Mouse (Mus musculus) intestine, embryonic 16.5 days (tissue): ENCODE results near the gene Odf3l2. TPM values are rescaled to one million over a fixed set of nuclear protein-coding genes. Genes with fewer than 3 reads are reported as not detected.

Experiments used
- ATAC-seq: fragments of 200-750 bp; cut with Nextera tagmentation; 2 replicates; pipeline ENCODE4 v1.8.0; 2017; ENCODE audit warnings: moderate TSS enrichment, moderate library complexity
- H3K27ac ChIP-seq: fragments of 300-500 bp; sonication (generic); 2 replicates; pipeline ENCODE4 v1.5.1; 2014; ENCODE audit warnings: mild to moderate bottlenecking, low read length
- H3K27me3 ChIP-seq: fragments of 300-500 bp; sonication (generic); replicated peaks from 2 replicates; pipeline ENCODE4 v1.6.1; 2014; ENCODE audit warnings: low read length, control low read depth, mixed read lengths; ENCODE audit not compliant: control insufficient read depth, insufficient read depth
- H3K36me3 ChIP-seq: fragments of 300-500 bp; sonication (generic); 2 replicates; pipeline ENCODE4 v1.6.1; 2014; ENCODE audit warnings: low read length, control low read depth; ENCODE audit not compliant: control insufficient read depth, insufficient read depth
- H3K4me1 ChIP-seq: fragments of 300-500 bp; sonication (generic); 2 replicates; pipeline ENCODE4 v1.6.1; 2014; ENCODE audit warnings: low read length, control low read depth, mixed read lengths; ENCODE audit not compliant: control insufficient read depth, insufficient read depth
- H3K4me2 ChIP-seq: fragments of 300-500 bp; sonication (generic); 2 replicates; pipeline ENCODE4 v1.6.1; 2014; ENCODE audit warnings: low read depth, low read length, control low read depth
- H3K4me3 ChIP-seq: fragments of 300-500 bp; sonication (generic); 2 replicates; pipeline ENCODE4 v1.5.1; 2014; ENCODE audit warnings: mild to moderate bottlenecking, low read length
- H3K9ac ChIP-seq: fragments of 300-500 bp; sonication (generic); 2 replicates; pipeline ENCODE4 v1.6.1; 2014; ENCODE audit warnings: low read depth, low read length
- H3K9me3 ChIP-seq: fragments of 300-500 bp; sonication (generic); 2 replicates; pipeline ENCODE4 v1.6.1; 2016; ENCODE audit warnings: low read length, control low read depth; ENCODE audit not compliant: control insufficient read depth
- WGBS: fragments of 180-500 bp; shearing (Covaris S2); extraction: QIAGEN DNeasy Blood & Tissue Kit; methylation state at CpG from one replicate; pipeline ENCODE4 v1.1.7; 2014; 5-methylcytosine and 5-hydroxymethylcytosine counted together
- polyA plus RNA-seq: library from polyadenylated mRNA; unstranded; fragments of >200 nt; fragmentation: Nextera tagmentation; extraction: Ambion mirVana; gene quantifications from 2 replicates; pipeline ENCODE4 v1.2.1, GENCODE M21; 2015

Gene Odf3l2
- polyA plus RNA-seq, 1 experiment from 2014 or later: not detected

DNA sequence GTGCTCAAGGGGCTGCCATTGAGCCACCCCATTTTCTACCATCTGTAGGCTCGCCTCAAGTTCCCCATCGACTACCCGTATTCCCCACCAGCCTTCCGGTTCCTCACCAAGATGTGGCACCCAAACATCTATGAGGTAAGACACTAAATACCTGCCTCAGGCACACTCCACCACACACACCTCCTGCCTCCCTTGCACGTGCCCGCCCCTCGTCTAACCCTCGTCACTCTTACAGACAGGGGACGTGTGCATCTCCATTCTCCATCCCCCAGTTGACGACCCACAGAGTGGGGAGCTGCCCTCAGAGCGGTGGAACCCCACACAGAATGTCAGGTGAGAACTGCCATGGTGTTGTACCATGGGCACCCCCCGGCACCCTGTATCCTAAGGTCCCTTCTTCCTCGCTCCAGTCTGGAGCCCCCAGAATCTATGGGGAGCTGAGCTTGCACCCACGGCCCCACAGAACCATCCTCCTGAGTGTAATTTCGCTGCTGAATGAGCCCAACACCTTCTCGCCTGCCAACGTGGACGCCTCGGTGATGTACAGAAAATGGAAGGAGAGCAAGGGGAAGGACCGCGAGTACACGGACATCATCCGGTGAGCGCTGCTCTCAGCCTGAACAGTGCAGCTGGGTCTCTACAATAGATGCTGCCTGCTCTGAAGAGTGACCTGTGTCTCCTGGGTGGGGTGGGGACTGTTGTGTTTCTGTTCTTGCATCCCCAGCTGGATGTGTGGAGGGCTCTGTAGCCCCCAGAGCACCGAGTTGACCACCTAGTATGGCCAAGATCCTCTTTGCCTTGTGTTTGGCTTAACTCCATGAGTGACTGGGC, 39.4 kb upstream of the Odf3l2 start:
- H3K9me3 ChIP-seq: no peaks in the 10 kb centered on the region
- H3K4me3 ChIP-seq: no peak overlapping the region
- H3K36me3 ChIP-seq: peaks cover 35% of the 10 kb centered on the region
- H3K27ac ChIP-seq: no peak overlapping the region
- 94% methylated on average over 25 of the region's 25 CpGs for WGBS
- H3K4me2 ChIP-seq: no peak overlapping the region
- ATAC-seq: no peak
- H3K9ac ChIP-seq: no peak overlapping the region
- H3K27me3 ChIP-seq: no peaks in the 10 kb centered on the region
- H3K4me1 ChIP-seq: peaks cover 24% of the 10 kb centered on the region

DNA sequence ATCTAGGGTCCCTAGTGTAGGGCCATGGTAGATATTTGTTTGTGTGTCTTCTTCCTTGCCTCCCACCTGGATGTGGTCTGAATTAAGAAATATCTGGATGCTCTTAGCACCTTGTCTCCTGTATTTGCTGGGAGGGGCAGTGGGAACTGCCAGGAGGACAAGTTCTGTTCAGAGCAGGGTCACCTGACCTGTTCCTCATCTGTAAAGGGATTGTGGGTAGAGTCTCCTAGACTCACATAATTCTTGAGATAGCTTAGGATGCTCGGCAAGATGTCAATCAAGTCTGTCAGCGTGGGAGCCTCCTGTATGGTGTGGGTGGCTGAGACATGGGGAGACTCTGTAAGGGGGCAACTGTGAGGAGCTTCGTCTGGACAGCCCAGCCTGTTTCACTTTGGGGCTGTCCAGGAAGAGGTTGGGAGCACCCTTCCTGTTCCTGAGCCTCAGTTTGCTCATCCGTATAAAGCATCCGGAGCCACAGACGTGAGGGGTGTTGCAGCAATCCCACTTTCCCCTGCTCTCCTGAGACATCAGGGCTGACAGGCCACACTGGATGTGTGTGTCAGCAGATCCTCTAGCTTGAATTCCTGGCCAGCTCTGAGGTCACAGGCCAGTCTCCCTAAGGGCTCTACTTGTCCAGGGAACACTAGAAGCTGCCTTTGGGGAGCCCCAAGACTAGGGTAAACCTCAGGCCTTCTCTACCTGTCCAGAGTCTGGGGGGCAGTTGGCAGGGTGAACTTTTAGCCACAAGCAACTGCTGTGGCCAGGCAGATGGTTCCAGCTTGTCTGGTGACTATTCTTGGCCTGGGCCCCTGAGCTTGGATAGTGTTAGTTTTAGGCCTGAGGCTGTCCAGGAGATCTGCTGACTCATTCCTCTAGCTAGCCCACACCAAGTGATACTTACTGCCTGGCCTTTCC, 38.4 kb upstream of the Odf3l2 start:
- Histone ChIP-seq H3K4me1 (peaks cover 24% of the 10 kb centered on the region), H3K9me3 (no peaks in the 10 kb centered on the region), H3K4me3 (peak overlapping the region; percentile 88), H3K4me2 (peak overlapping the region; percentile 70), H3K27me3 (no peaks in the 10 kb centered on the region), H3K36me3 (peaks cover 34% of the 10 kb centered on the region), H3K9ac (peak overlapping the region; percentile 87), H3K27ac (0 out of 2 replicates have a peak overlapping the region, but pooled peaks have one; percentile 51)
- no peak for ATAC-seq
- 79% methylated on average over 6 of the region's 6 CpGs for WGBS

DNA sequence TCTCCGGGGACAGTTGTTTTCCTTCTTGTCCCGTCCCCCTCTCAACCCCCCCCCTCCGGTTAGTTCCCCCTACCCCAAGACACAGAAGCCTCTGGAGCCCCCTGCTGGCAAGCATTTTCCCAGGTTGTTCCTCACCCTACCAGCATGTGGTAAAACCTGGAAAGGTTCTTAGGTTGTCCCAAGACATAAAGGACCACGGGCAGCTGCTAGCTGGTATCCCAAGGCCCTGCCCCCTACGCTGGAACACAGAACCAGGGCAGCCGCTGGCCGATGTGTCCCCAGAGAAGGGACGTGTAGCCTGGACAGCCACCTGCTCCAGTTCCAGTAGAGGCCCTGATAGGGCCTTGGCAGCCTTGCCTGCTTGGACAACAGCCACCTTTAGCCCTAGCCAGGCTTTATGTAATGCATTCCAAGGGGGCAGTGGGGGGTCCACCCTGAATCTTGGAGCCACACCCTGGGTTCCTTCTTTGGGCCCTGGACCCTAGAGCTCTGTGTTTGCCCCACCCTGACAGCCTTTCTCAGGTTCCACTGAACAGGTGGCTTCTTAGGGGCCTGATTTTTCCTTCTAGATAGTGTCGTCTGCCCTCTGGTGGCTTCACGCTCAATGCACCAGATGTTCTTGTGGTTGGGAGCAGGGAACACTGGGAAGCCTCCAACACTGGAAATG, 37.5 kb upstream of the Odf3l2 start:
- Histone ChIP-seq H3K27me3 (no peaks in the 10 kb centered on the region), H3K4me2 (peak overlapping the region; percentile 70), H3K9ac (peak overlapping the region; percentile 87), H3K36me3 (peaks cover 25% of the 10 kb centered on the region), H3K9me3 (no peaks in the 10 kb centered on the region), H3K4me1 (peaks cover 24% of the 10 kb centered on the region), H3K4me3 (peak overlapping the region; percentile 88), H3K27ac (peak overlapping the region; percentile 86)
- ATAC-seq: 0 out of 2 replicates have a peak, but pooled peaks have one; percentile 1
- 2% methylated on average over 10 of the region's 10 CpGs for WGBS

DNA sequence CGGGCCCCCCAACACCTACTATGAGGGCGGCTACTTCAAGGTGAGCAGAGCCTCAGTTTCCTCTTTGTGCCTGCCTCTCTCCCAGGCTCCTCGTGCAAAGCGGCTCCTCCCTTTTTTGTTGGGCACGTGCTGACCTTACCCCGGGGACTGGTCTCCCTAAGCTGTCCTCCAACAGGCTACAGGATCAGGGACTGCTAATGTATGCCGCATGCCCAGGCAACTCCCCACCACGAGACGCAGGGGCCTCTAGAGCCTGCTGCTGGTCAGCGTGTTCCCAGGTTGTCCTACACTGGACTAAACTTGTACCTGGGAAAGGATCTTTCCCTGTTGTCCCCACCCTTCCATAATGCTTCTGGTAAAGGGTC, 37.0 kb upstream of the Odf3l2 start:
- 2% methylated on average over 10 of the region's 10 CpGs for WGBS
- H3K4me1 ChIP-seq: peaks cover 24% of the 10 kb centered on the region
- ATAC-seq: peak; percentile 2; the same call in 1 of the 2 replicates

DNA sequence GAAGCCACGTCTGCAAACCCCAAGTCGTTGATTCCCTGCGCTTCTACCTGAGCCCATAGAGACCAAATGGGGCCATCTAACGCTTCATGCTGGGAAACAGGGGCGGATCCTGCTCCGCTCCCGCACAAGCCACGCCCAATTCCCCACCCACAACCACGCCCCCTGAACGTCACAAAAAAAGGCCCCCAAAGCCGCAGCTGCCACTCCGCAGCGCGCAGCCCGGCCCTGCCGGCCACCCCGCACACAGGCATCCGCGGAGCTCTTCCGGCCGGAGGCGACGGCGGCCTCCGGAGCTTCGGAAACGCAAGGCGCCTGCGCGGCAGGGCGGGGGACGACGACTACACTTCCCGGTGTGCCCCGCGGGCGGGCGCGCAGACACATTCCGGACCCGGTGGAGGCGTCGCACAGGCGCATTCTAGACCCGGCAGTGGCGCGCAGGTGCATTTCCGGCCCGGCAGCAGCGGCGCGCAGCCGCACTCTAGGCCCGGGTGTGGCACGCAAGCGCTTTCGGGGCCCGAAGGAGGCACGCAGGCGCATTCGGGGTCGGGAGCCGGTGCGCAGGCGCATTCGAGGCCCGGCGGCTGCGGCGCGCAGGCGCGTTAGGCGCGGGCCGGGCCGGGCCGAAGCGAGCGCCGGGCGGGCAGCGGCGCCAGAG, 36.2 kb upstream of the Odf3l2 start, which contains the start of gene Cdc34:
TSS of gene Cdc34 (plus strand) at position 605 of the 655 bp plus-strand sequence.
- no peaks in the 10 kb centered on the region for H3K9me3 ChIP-seq
- WGBS: under 1% methylated on average over 75 of the region's 84 CpGs
- peak within 1 kb of the TSS; percentile 87 for H3K9ac ChIP-seq
- H3K27me3 ChIP-seq: no peaks in the 10 kb centered on the region
- peak within 1 kb of the TSS; percentile 86 for H3K27ac ChIP-seq
- H3K4me2 ChIP-seq: peak within 1 kb of the TSS; percentile 70
- H3K36me3 ChIP-seq: peaks cover 16% of the 10 kb centered on the region
- peak within 1 kb of the TSS; percentile 88 for H3K4me3 ChIP-seq
- peaks cover 24% of the 10 kb centered on the region for H3K4me1 ChIP-seq
- ATAC-seq: peak; percentile 95

More for the DNA sequence above, 37.0 kb upstream of the Odf3l2 start:
- Histone ChIP-seq H3K27ac (peak overlapping the region; percentile 86), H3K36me3 (peaks cover 23% of the 10 kb centered on the region), H3K9me3 (no peaks in the 10 kb centered on the region), H3K27me3 (no peaks in the 10 kb centered on the region), H3K4me2 (peak overlapping the region; percentile 70), H3K4me3 (peak overlapping the region; percentile 88), H3K9ac (peak overlapping the region; percentile 87)

DNA sequence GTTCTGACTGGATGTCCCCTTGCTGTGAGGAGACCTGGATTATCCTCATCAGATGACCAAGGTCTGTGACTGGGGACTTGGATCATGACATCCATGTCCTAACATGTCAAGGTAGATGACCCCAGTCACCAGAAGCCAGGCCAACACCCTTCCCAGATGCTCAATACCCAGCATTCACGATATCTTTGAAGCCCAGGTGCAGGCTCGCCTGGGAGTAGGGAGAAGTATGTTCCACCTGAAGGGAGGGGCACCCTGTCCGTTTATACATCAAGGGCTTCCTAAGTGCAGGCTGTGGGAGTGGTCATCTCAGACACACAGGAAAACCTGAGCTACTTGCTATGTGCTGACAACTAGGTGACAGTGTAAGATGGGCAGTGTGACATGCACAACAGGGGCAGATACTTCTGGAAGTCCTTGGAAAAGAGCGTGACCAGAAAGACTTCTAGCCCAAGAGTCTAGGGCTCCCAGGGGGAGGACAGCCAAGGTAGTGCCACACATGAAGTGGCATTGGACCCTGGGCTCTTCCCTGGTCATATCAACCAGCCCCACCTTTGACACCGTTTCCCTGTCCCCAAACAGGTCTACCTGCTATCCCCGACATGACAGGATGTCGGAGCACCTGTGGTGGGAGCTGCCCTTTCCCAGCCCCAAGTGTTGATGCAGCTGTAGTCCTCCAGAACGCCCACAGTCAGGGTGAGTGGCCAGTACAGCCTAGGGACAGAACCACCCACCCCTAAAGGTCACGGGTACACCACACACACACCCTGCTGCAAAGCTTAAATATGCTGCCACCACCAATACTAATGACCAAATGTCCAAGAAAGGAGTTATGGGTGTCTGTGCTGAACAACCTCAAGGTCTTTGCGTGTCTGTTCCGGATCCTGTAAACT, 35.3 kb upstream of the Odf3l2 start:
- H3K4me2 ChIP-seq: peak overlapping the region; percentile 67
- no peaks in the 10 kb centered on the region for H3K27me3 ChIP-seq
- peaks cover 12% of the 10 kb centered on the region; the same call in 1 of the 2 replicates for H3K36me3 ChIP-seq
- ATAC-seq: peak; percentile 36
- peak overlapping the region; percentile 75 for H3K27ac ChIP-seq
- no peaks in the 10 kb centered on the region for H3K9me3 ChIP-seq
- peak overlapping the region; percentile 88 for H3K4me3 ChIP-seq
- peaks cover 24% of the 10 kb centered on the region for H3K4me1 ChIP-seq
- H3K9ac ChIP-seq: peak overlapping the region; percentile 64
- WGBS: 27% methylated on average over 11 of the region's 11 CpGs

DNA sequence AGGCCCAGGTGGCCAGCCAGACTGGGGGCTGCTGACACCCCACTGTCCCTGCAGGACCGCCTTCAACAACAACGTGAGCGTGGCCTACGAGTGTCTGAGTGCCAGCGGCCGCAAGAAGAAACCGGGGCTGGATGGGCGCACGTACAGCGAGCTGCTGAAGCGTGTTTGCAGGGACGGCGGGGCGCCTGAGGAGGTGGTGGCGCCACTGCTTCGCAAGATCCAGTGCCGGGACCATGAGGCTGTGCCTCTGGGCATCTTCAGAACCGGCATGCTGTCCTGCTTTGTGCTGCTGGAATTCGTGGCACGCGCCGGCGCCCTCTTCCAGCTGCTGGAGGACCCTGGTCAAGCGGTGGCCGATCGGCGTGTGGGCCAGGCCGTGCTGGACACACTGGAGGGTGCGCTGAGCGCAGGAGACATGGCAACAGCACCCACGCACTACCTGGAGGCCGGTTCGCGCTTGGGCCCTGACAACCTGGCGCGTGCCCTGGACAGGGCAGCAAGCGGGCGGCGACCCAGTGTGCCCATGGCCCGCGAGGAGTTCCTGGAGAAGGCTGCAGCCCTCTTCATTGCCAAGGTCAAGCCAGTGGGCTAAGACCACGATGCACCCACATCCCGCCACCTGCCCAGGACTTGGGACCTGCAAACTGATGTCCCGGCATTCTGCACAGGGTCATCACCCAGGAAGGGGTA, 30.0 kb upstream of the Odf3l2 start:
- Histone ChIP-seq H3K36me3 (no peaks in the 10 kb centered on the region), H3K9me3 (no peaks in the 10 kb centered on the region), H3K27me3 (no peaks in the 10 kb centered on the region), H3K4me2 (no peak overlapping the region), H3K4me3 (no peak overlapping the region), H3K4me1 (peaks cover 8% of the 10 kb centered on the region), H3K9ac (no peak overlapping the region), H3K27ac (no peak overlapping the region)
- no peak for ATAC-seq
- 59% methylated on average over 44 of the region's 44 CpGs for WGBS
